Mouse (Mus musculus) gastrocnemius, postnatal 10 days (tissue): ENCODE measurements around the gene Gm20431. TPM values are rescaled to one million over a fixed set of nuclear protein-coding genes. Genes with fewer than 3 reads are reported as not detected.
A peak's percentile ranks its signal among the peaks of the same experiment; 100 is the strongest.

Experiments used
- DNase-seq: peaks from one replicate; pipeline ENCODE4 v3.0.0; 2021; ENCODE audit warnings: mixed read lengths
- microRNA-seq, 2 experiments: library from miRNA; unstranded; fragments of <30 nt; microRNA quantifications; one replicate each; pipeline ENCODE4 v1.2.0; 2021
- total RNA-seq, 2 experiments: library from RNA; stranded (reverse); gene quantifications; 2 replicates each; pipeline ENCODE4 v1.2.3; 2021

Gm20431 gene
- total RNA-seq, 2 experiments from 2014 or later, result 10.6 to 15.8 TPM

- DNase-seq, result no peak
Observed at GRCm38 (mm10) chr2:167568112-167568511, 93.2 kb downstream of the Gm20431 start.

GRCm38 (mm10) chr2:167565682-167566081 is 95.6 kb downstream of the Gm20431 start:
- DNase-seq, result peak; percentile 67

GRCm38 (mm10) chr2:167565312-167565656 is 96.0 kb downstream of the Gm20431 start:
- no peak for DNase-seq

- no peak for DNase-seq
Observed at GRCm38 (mm10) chr2:167564551-167565311, 96.6 kb downstream of the Gm20431 start.

- no peak for DNase-seq
Observed at GRCm38 (mm10) chr2:167563703-167564102, 97.6 kb downstream of the Gm20431 start.

- DNase-seq, result no peak
Observed at GRCm38 (mm10) chr2:167563035-167563434, 98.3 kb downstream of the Gm20431 start.

GRCm38 (mm10) chr2:167562101-167562500 is 99.2 kb downstream of the Gm20431 start:
- peak; percentile 66 for DNase-seq

GRCm38 (mm10) chr2:167559413-167559812 is 101.9 kb downstream of the Gm20431 start:
- no peak for DNase-seq

Small RNA genes within 50 kb of the gene (microRNA-seq; reads per million reads assigned to microRNA genes)
- gene Gm22355, result 0 reads per million in 2 experiments

Other genes with a start within 250 kb of the Gm20431 start
- 10 to 100 TPM; 29.2 to 33.3 TPM for gene Slc9a8, start 239.8 kb downstream of the Gm20431 start, total RNA-seq
- gene Rnf114, start 168.9 kb downstream of the Gm20431 start, total RNA-seq, result 10 to 100 TPM; 16.8 to 18.3 TPM
- 10 to 100 TPM; 14.9 to 15.6 TPM for gene Spata2, start 168.6 kb downstream of the Gm20431 start, total RNA-seq
- 1 to 10 TPM; 3.9 to 5.7 TPM for gene Snai1, start 123.3 kb downstream of the Gm20431 start, total RNA-seq
- gene Ube2v1, start 29.4 kb downstream of the Gm20431 start, total RNA-seq, result 100 to 1,000 TPM; 179 to 199 TPM
- 10 to 100 TPM; 28.0 to 64.3 TPM for gene Cebpb, start 27.4 kb upstream of the Gm20431 start, total RNA-seq
- gene Tmem189, start 28.3 kb upstream of the Gm20431 start, total RNA-seq, result 10 to 100 TPM; 20.4 to 22.6 TPM